Mouse (Mus musculus) bone marrow, adult 2 months (tissue): ENCODE data around the gene Cyp2d10.

Experiments used
- CTCF ChIP-seq: fragments of 200-500 bp; IDR thresholded peaks from 2 replicates; pipeline ENCODE4 v1.5.1; 2011; ENCODE audit warnings: low read length, control low read depth; ENCODE audit not compliant: control insufficient read depth, insufficient read depth
- POLR2A ChIP-seq: fragments of 200-500 bp; IDR thresholded peaks from 2 replicates; pipeline ENCODE4 v1.6.1; 2011; ENCODE audit warnings: low read depth, mild to moderate bottlenecking, control low read depth, low read length, borderline replicate concordance; ENCODE audit not compliant: control insufficient read depth

- TF ChIP-seq CTCF (no peak), POLR2A (no peak)
Measured at GRCm38 (mm10) chr15:82376393-82377138, 30.4 kb downstream of the Cyp2d10 start.
